Mouse (Mus musculus) forebrain, embryonic 15.5 days (tissue): ENCODE results near the gene Tbc1d14. TPM values are rescaled to one million over a fixed set of nuclear protein-coding genes. Genes with fewer than 3 reads are reported as not detected.

Experiments
- ATAC-seq: fragments of 200-750 bp; cut with Nextera tagmentation; replicated peaks from 2 replicates; pipeline ENCODE4 v1.8.0; 2017; ENCODE audit warnings: mild to moderate bottlenecking, moderate TSS enrichment, moderate library complexity
- H3K27ac ChIP-seq: fragments of 300-500 bp; sonication (generic); replicated peaks from 2 replicates; pipeline ENCODE4 v1.5.1; 2015; ENCODE audit warnings: mild to moderate bottlenecking, inconsistent platforms
- H3K27me3 ChIP-seq: fragments of 300-500 bp; sonication (generic); 2 replicates; pipeline ENCODE4 v1.6.1; 2015; ENCODE audit warnings: inconsistent platforms
- H3K36me3 ChIP-seq: fragments of 300-500 bp; sonication (generic); 2 replicates; pipeline ENCODE4 v1.6.1; 2015; ENCODE audit warnings: mild to moderate bottlenecking, inconsistent platforms
- H3K4me1 ChIP-seq: fragments of 300-500 bp; sonication (generic); 2 replicates; pipeline ENCODE4 v1.6.1; 2015; ENCODE audit warnings: inconsistent platforms
- H3K4me2 ChIP-seq: fragments of 300-500 bp; sonication (generic); replicated peaks from 2 replicates; pipeline ENCODE4 v1.6.1; 2015; ENCODE audit warnings: mild to moderate bottlenecking, inconsistent platforms
- H3K4me3 ChIP-seq: fragments of 300-500 bp; sonication (generic); 2 replicates; pipeline ENCODE4 v1.5.1; 2015; ENCODE audit warnings: mild to moderate bottlenecking, inconsistent platforms
- H3K9ac ChIP-seq: fragments of 300-500 bp; sonication (generic); replicated peaks from 2 replicates; pipeline ENCODE4 v1.6.1; 2015; ENCODE audit warnings: mild to moderate bottlenecking, inconsistent platforms
- H3K9me3 ChIP-seq: fragments of 300-500 bp; sonication (generic); 2 replicates; pipeline ENCODE4 v1.6.1; 2016; ENCODE audit warnings: inconsistent platforms
- WGBS: fragments of 180-500 bp; shearing (Covaris S2); methylation state at CpG from one replicate; pipeline ENCODE4 v1.1.7; 2015; ENCODE audit warnings: mixed read lengths; 5-methylcytosine and 5-hydroxymethylcytosine counted together
- polyA plus RNA-seq: library from polyadenylated mRNA; unstranded; fragments of >200 nt; fragmentation: Nextera tagmentation; extraction: Ambion mirVana; gene quantifications from 2 replicates; pipeline ENCODE4 v1.2.1, GENCODE M21; 2015

Gene Tbc1d14
- 101 and 104 TPM in 2 replicates for polyA plus RNA-seq

- ATAC-seq = no peak
- Histone ChIP-seq H3K9me3 (no peaks in the 10 kb centered on the region), H3K27ac (no peak within 1 kb of the TSS), H3K27me3 (no peaks in the 10 kb centered on the region), H3K4me2 (no peak within 1 kb of the TSS), H3K36me3 (no peaks in the 10 kb centered on the region), H3K9ac (no peak within 1 kb of the TSS), H3K4me3 (no peak within 1 kb of the TSS), H3K4me1 (no peaks in the 10 kb centered on the region)
- WGBS = 89% methylated on average over 5 of the region's 5 CpGs
Observed at GRCm38 (mm10) chr5:36593176-36593575, at the start of gene Tbc1d14. Gene Tbc1d14 (minus strand): TSS chr5:36593276.

- 73% methylated on average over 5 of the region's 5 CpGs for WGBS
- no peaks in the 10 kb centered on the region for H3K4me1 ChIP-seq
- no peak for ATAC-seq
- H3K4me2 ChIP-seq = no peak overlapping the region
- H3K4me3 ChIP-seq = no peak overlapping the region
- no peak overlapping the region for H3K9ac ChIP-seq
- no peaks in the 10 kb centered on the region for H3K27me3 ChIP-seq
- H3K27ac ChIP-seq = no peak overlapping the region
- peaks cover 12% of the 10 kb centered on the region for H3K36me3 ChIP-seq
- no peaks in the 10 kb centered on the region for H3K9me3 ChIP-seq
Observed at GRCm38 (mm10) chr5:36625612-36626011, 32.5 kb upstream of the Tbc1d14 start.

- no peak overlapping the region for H3K4me3 ChIP-seq
- WGBS = 93% methylated on average over 5 of the region's 5 CpGs
- ATAC-seq = no peak
Observed at GRCm38 (mm10) chr5:36623670-36624069, 30.6 kb upstream of the Tbc1d14 start.

GRCm38 (mm10) chr5:36621058-36621449 lies 28.0 kb upstream of the Tbc1d14 start:
- no peaks in the 10 kb centered on the region for H3K4me1 ChIP-seq
- peaks cover 24% of the 10 kb centered on the region for H3K36me3 ChIP-seq
- no peak overlapping the region for H3K4me3 ChIP-seq
- no peak overlapping the region for H3K27ac ChIP-seq
- 84% methylated on average over 5 of the region's 5 CpGs for WGBS
- H3K9ac ChIP-seq = no peak overlapping the region
- no peaks in the 10 kb centered on the region for H3K27me3 ChIP-seq
- no peak overlapping the region for H3K4me2 ChIP-seq
- no peaks in the 10 kb centered on the region for H3K9me3 ChIP-seq
- no peak for ATAC-seq

More at GRCm38 (mm10) chr5:36623670-36624069, 30.6 kb upstream of the Tbc1d14 start:
- H3K4me1 ChIP-seq = no peaks in the 10 kb centered on the region
- H3K36me3 ChIP-seq = peaks cover 5% of the 10 kb centered on the region; the same call in 1 of the 2 replicates
- H3K27ac ChIP-seq = no peak overlapping the region
- no peaks in the 10 kb centered on the region for H3K9me3 ChIP-seq
- H3K9ac ChIP-seq = no peak overlapping the region
- H3K27me3 ChIP-seq = no peaks in the 10 kb centered on the region
- no peak overlapping the region for H3K4me2 ChIP-seq

GRCm38 (mm10) chr5:36620409-36621057 lies 27.5 kb upstream of the Tbc1d14 start:
- Histone ChIP-seq H3K9me3 (no peaks in the 10 kb centered on the region), H3K9ac (no peak overlapping the region), H3K27ac (no peak overlapping the region), H3K4me3 (no peak overlapping the region), H3K27me3 (no peaks in the 10 kb centered on the region), H3K36me3 (peaks cover 29% of the 10 kb centered on the region), H3K4me2 (no peak overlapping the region), H3K4me1 (no peaks in the 10 kb centered on the region)
- ATAC-seq = no peak
- WGBS = 84% methylated on average over 8 of the region's 8 CpGs

GRCm38 (mm10) chr5:36618890-36619289 lies 25.8 kb upstream of the Tbc1d14 start:
- Histone ChIP-seq H3K36me3 (peaks cover 46% of the 10 kb centered on the region), H3K27ac (no peak overlapping the region), H3K9ac (no peak overlapping the region), H3K27me3 (no peaks in the 10 kb centered on the region), H3K4me3 (no peak overlapping the region), H3K9me3 (no peaks in the 10 kb centered on the region), H3K4me1 (no peaks in the 10 kb centered on the region), H3K4me2 (no peak overlapping the region)
- WGBS = 72% methylated on average over 5 of the region's 5 CpGs
- ATAC-seq = no peak

GRCm38 (mm10) chr5:36618356-36618755 lies 25.3 kb upstream of the Tbc1d14 start:
- Histone ChIP-seq H3K36me3 (peaks cover 51% of the 10 kb centered on the region), H3K4me1 (no peaks in the 10 kb centered on the region), H3K9me3 (no peaks in the 10 kb centered on the region), H3K9ac (no peak overlapping the region), H3K27me3 (no peaks in the 10 kb centered on the region), H3K4me2 (no peak overlapping the region), H3K4me3 (no peak overlapping the region), H3K27ac (no peak overlapping the region)
- 82% methylated on average over 4 of the region's 4 CpGs for WGBS
- ATAC-seq = no peak

- 94% methylated on average over 4 of the region's 4 CpGs for WGBS
- ATAC-seq = no peak
- no peak overlapping the region for H3K4me3 ChIP-seq
- no peaks in the 10 kb centered on the region for H3K27me3 ChIP-seq
- no peak overlapping the region for H3K9ac ChIP-seq
- no peak overlapping the region for H3K4me2 ChIP-seq
- peaks cover 58% of the 10 kb centered on the region for H3K36me3 ChIP-seq
- no peaks in the 10 kb centered on the region for H3K9me3 ChIP-seq
- H3K27ac ChIP-seq = no peak overlapping the region
- no peaks in the 10 kb centered on the region for H3K4me1 ChIP-seq
Observed at GRCm38 (mm10) chr5:36614124-36614523, 21.0 kb upstream of the Tbc1d14 start.

- Histone ChIP-seq H3K9me3 (no peaks in the 10 kb centered on the region), H3K4me2 (no peak overlapping the region), H3K4me1 (no peaks in the 10 kb centered on the region), H3K36me3 (peaks cover 41% of the 10 kb centered on the region), H3K27ac (no peak overlapping the region), H3K4me3 (no peak overlapping the region), H3K27me3 (no peaks in the 10 kb centered on the region), H3K9ac (no peak overlapping the region)
- ATAC-seq = no peak
- WGBS = 88% methylated on average over 2 of the region's 2 CpGs
Observed at GRCm38 (mm10) chr5:36608939-36609499, 15.9 kb upstream of the Tbc1d14 start.

- Histone ChIP-seq H3K27ac (no peak overlapping the region), H3K4me1 (no peaks in the 10 kb centered on the region), H3K36me3 (peaks cover 70% of the 10 kb centered on the region), H3K4me3 (no peak overlapping the region), H3K4me2 (no peak overlapping the region), H3K9me3 (no peaks in the 10 kb centered on the region), H3K9ac (no peak overlapping the region), H3K27me3 (no peaks in the 10 kb centered on the region)
- ATAC-seq = no peak
- 79% methylated on average over 5 of the region's 5 CpGs for WGBS
Observed at GRCm38 (mm10) chr5:36603031-36603430, 10.0 kb upstream of the Tbc1d14 start.

GRCm38 (mm10) chr5:36602028-36602427 lies 9.0 kb upstream of the Tbc1d14 start:
- H3K9ac ChIP-seq = no peak overlapping the region
- no peak overlapping the region for H3K27ac ChIP-seq
- H3K9me3 ChIP-seq = no peaks in the 10 kb centered on the region
- H3K4me2 ChIP-seq = no peak overlapping the region
- no peaks in the 10 kb centered on the region for H3K4me1 ChIP-seq
- WGBS = 90% methylated on average over 9 of the region's 9 CpGs
- ATAC-seq = no peak
- no peaks in the 10 kb centered on the region for H3K27me3 ChIP-seq
- H3K4me3 ChIP-seq = no peak overlapping the region
- peaks cover 68% of the 10 kb centered on the region for H3K36me3 ChIP-seq

GRCm38 (mm10) chr5:36601492-36601891 lies 8.4 kb upstream of the Tbc1d14 start:
- Histone ChIP-seq H3K36me3 (peaks cover 63% of the 10 kb centered on the region), H3K4me2 (no peak overlapping the region), H3K27me3 (no peaks in the 10 kb centered on the region), H3K4me1 (no peaks in the 10 kb centered on the region), H3K9ac (no peak overlapping the region), H3K9me3 (no peaks in the 10 kb centered on the region), H3K4me3 (no peak overlapping the region), H3K27ac (no peak overlapping the region)
- 92% methylated on average over 7 of the region's 7 CpGs for WGBS
- ATAC-seq = no peak

GRCm38 (mm10) chr5:36598883-36599282 lies 5.8 kb upstream of the Tbc1d14 start:
- WGBS = 89% methylated on average over 1 of the region's 1 CpGs
- no peak for ATAC-seq

More at GRCm38 (mm10) chr5:36598883-36599282, 5.8 kb upstream of the Tbc1d14 start:
- H3K9ac ChIP-seq = no peak overlapping the region
- no peaks in the 10 kb centered on the region for H3K9me3 ChIP-seq
- H3K36me3 ChIP-seq = peaks cover 45% of the 10 kb centered on the region
- H3K4me1 ChIP-seq = no peaks in the 10 kb centered on the region
- H3K27me3 ChIP-seq = no peaks in the 10 kb centered on the region
- H3K4me2 ChIP-seq = no peak overlapping the region
- no peak overlapping the region for H3K4me3 ChIP-seq
- no peak overlapping the region for H3K27ac ChIP-seq
